28 mouse cellular contexts compared by ENCODE assay signal in the genomic region with DNA sequence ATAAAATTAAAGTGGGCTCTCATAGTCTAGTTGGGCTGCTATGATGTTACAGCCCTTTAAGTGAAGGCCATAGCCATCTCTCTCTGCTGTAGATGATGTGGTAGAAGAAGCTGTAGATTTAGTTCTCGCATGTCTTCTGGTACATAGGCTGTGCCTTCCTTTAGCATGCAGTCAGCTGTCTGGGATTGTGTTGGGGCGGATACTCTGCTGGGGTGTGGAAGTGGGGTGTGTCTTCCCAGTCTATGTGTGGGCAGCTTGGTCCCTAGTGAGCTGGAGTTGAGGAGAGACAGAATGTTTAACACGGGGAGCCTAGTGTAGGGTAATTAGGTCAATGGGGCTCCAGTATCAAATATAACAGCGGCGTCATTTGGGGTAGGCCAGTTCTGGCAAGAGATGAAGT.
DNase-seq lines count a peak whose midpoint lies in the region; ATAC-seq and TF ChIP-seq lines count a peak whose summit lies in the region.
"Had no signal": no experiment of that assay in that cellular context is flagged by ENCODE, and none has a peak within 500 bp of the region (broad histone marks: within the 10 kb centered on the region; RNA-seq: fewer than 3 reads in every experiment).

No protein-coding gene starts in this region.

- peak; percentile 89 for ATAC-seq in frontal cortex, adult (ENCODE audit: low TSS enrichment)
- ATAC-seq in lung, embryonic 16.5 days (ENCODE audit: low read depth) = 0 out of 2 replicates have a peak, but pooled peaks have one; percentile 23
- ATAC-seq: activated CD4-positive, CD25-positive, alpha-beta regulatory T cell, adult 4 months; CD4-positive, CD25-positive, alpha-beta regulatory T cell, adult 4 months; forebrain, embryonic 14.5 days; forebrain, embryonic 16.5 days; Patski had no signal

- no peak for TF ChIP-seq CTCF in lung, adult 2 months (IDR thresholded peaks at IDR 0.05; ENCODE audit: insufficient read depth, low read length)

- no peak overlapping the region for H3K4me2 ChIP-seq in lung, embryonic 16.5 days (ENCODE audit: low read depth, low read length)
- H3K4me2 ChIP-seq: embryonic facial prominence, embryonic 13.5 days; embryonic facial prominence, embryonic 15.5 days; forebrain, embryonic 12.5 days had no signal

- no peak for TF ChIP-seq POLR2A in lung, adult 2 months (IDR thresholded peaks at IDR 0.05; ENCODE audit: borderline replicate concordance, extremely low read depth, low read depth, low read length)

- no peaks in the 10 kb centered on the region for H3K27me3 ChIP-seq in lung, embryonic 16.5 days (ENCODE audit: control insufficient read depth, insufficient read depth, low read depth, low read length)
- H3K27me3 ChIP-seq: embryonic facial prominence, embryonic 13.5 days; embryonic facial prominence, embryonic 15.5 days; forebrain, embryonic 12.5 days had no signal

- no peaks in the 10 kb centered on the region for H3K36me3 ChIP-seq in lung, embryonic 16.5 days (ENCODE audit: control insufficient read depth, insufficient read depth, low read length)
- H3K36me3 ChIP-seq: embryonic facial prominence, embryonic 13.5 days; embryonic facial prominence, embryonic 15.5 days; forebrain, embryonic 10.5 days; forebrain, embryonic 12.5 days; G1E had no signal

- H3K4me1 ChIP-seq in lung, embryonic 16.5 days (replicated peaks; ENCODE audit: control insufficient read depth, insufficient read depth, low read length) = peaks cover 3% of the 10 kb centered on the region; the same call in 1 of the 2 replicates
- no peaks in the 10 kb centered on the region for H3K4me1 ChIP-seq in lung, adult 2 months (ENCODE audit: control insufficient read depth, insufficient read depth, low read length)

- DNase-seq in frontal cortex, postnatal 36 days (ENCODE audit: low spot score in 2 of 2) = no peak
- DNase-seq in lung, adult 2 months = no peak
- peak; percentile 61 for DNase-seq in right cerebral cortex, adult 18-20 months
- no peak for DNase-seq in right cerebral cortex, postnatal 4 days
- DNase-seq: adrenal gland, adult 8-10 months; adrenal gland, postnatal 14 days; adrenal gland, postnatal 36 days; B cell, adult 2 months; cerebellum, adult 11 months; cerebellum, adult 18-20 months; cerebellum, adult 8-10 months; cerebellum, adult 9-11 months; cerebellum, postnatal 14 days; cerebellum, postnatal 36 days; embryo, embryonic 11 days had no signal

- no peaks in the 10 kb centered on the region for H3K9me3 ChIP-seq in lung, embryonic 16.5 days (ENCODE audit: control insufficient read depth, low read length)
- H3K9me3 ChIP-seq: embryonic facial prominence, embryonic 13.5 days; embryonic facial prominence, embryonic 15.5 days; forebrain, embryonic 10.5 days; forebrain, embryonic 12.5 days; G1E had no signal

- no peak overlapping the region for H3K27ac ChIP-seq in lung, embryonic 16.5 days (ENCODE audit: low read length)
- H3K27ac ChIP-seq: embryonic facial prominence, embryonic 13.5 days; embryonic facial prominence, embryonic 15.5 days; forebrain, embryonic 10.5 days; forebrain, embryonic 12.5 days had no signal

- H3K9ac ChIP-seq in lung, embryonic 16.5 days (ENCODE audit: low read length) = no peak overlapping the region
- H3K9ac ChIP-seq: embryonic facial prominence, embryonic 13.5 days; embryonic facial prominence, embryonic 15.5 days; forebrain, embryonic 12.5 days had no signal

- 76% methylated on average over 5 of the region's 5 CpGs for WGBS in lung, embryonic 16.5 days
- 78% methylated on average over 5 of the region's 5 CpGs for WGBS in lung, adult 2 months

- H3K4me3 ChIP-seq in lung, embryonic 16.5 days (ENCODE audit: low read length) = no peak overlapping the region
- no peak overlapping the region for H3K4me3 ChIP-seq in lung, adult 2 months (replicated peaks; ENCODE audit: extremely low read depth, low read depth, low read length)
- H3K4me3 ChIP-seq: embryonic facial prominence, embryonic 13.5 days; embryonic facial prominence, embryonic 15.5 days; erythroblast, embryonic 14.5 days; forebrain, embryonic 10.5 days; forebrain, embryonic 12.5 days had no signal
